Mouse (Mus musculus) liver, postnatal 0 days (tissue): ENCODE measurements around the gene Ralgps1.

Experiments
- CTCF ChIP-seq: sonication (generic); IDR thresholded peaks from 2 replicates; pipeline ENCODE4 v1.5.1; 2016; ENCODE audit warnings: antibody characterized with exemption, low read depth
- EP300 ChIP-seq: IDR thresholded peaks from 2 replicates; pipeline ENCODE4 v1.6.1; 2016; ENCODE audit warnings: antibody characterized with exemption, low read depth, mild to moderate bottlenecking

DNA sequence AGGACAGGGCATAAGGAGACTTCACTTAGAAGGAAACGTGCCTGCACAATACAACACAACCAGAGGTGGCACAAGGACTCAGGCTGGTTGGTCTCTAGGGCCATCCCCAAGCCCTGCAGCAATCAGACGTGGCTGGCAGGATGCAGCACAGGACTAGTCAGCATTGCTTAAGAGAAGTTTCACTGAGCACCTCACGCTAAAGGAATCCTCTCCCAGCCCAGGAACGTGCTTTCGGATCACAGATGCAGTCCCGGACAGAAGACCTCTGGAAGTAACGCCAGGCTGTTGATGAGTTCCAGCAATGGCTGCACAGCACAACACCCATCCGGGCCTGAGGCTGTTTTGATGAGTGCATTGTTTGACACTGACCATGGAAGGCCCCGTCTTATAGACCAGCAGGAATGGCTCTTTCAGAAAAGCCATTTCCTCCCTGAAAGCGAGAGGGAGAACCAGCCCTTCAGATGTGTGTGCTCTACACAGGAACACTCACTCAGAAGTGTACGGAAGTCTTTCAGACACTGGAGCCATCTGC, 67.8 kb downstream of the Ralgps1 start:
- TF ChIP-seq CTCF (no peak), EP300 (no peak)
